Mouse (Mus musculus) CH12.LX (cell line): ENCODE results near the gene Pou4f2. TPM values are rescaled to one million over a fixed set of nuclear protein-coding genes. Genes with fewer than 3 reads are reported as not detected.

Source experiments
- DNase-seq: peaks from one replicate; pipeline ENCODE4 v3.0.0-alpha.2; 2013; ENCODE audit errors: extremely low read depth
- H3K27ac ChIP-seq: 2 replicates; pipeline ENCODE4 v1.5.1; 2012; ENCODE audit warnings: low read depth, mild to moderate bottlenecking, control low read depth, moderate library complexity; ENCODE audit not compliant: insufficient read depth
- H3K27me3 ChIP-seq: replicated peaks from 2 replicates; pipeline ENCODE3; 2012; ENCODE audit warnings: inconsistent platforms
- H3K36me3 ChIP-seq, 2 experiments: replicated peaks in 1 of 2; 2 replicates each; pipeline versions ENCODE3 to v1.6.1; 2012; ENCODE audit warnings: inconsistent platforms in 1 of 2, low read length in 1 of 2, mild to moderate bottlenecking in 1 of 2, mixed read lengths in 1 of 2, moderate library complexity in 1 of 2; ENCODE audit not compliant: control insufficient read depth in 1 of 2, insufficient read depth in 1 of 2
- H3K4me1 ChIP-seq, 2 experiments: 2 replicates each; pipeline ENCODE4 v1.6.1; 2012; ENCODE audit warnings: inconsistent platforms in 1 of 2, moderate library complexity in 1 of 2; ENCODE audit not compliant: insufficient read depth in 2 of 2, control insufficient read depth in 1 of 2
- H3K4me2 ChIP-seq: 2 replicates; pipeline ENCODE4 v1.6.1; 2012; ENCODE audit warnings: low read depth, mild to moderate bottlenecking, control low read depth; ENCODE audit not compliant: poor library complexity, insufficient read depth, severe bottlenecking
- H3K4me3 ChIP-seq, 3 experiments: fragments of 150-350 bp in 1 of 3; sonication (generic) in 1 of 3; replicated peaks in 1 of 3; 2 replicates each; pipeline versions ENCODE3 to v1.5.1; 2011 to 2012; ENCODE audit warnings: low read depth in 2 of 3, low read length in 2 of 3, mild to moderate bottlenecking in 2 of 3, moderate library complexity in 2 of 3, control low read depth in 1 of 3, improper control_type of control experiment in 1 of 3, inconsistent platforms in 1 of 3, mixed read lengths in 1 of 3; ENCODE audit not compliant: poor library complexity in 1 of 3
- H3K79me2 ChIP-seq: replicated peaks from 2 replicates; pipeline ENCODE4 v1.6.1; 2012; ENCODE audit warnings: mild to moderate bottlenecking, moderate library complexity; ENCODE audit not compliant: control insufficient read depth, poor library complexity, insufficient read depth, severe bottlenecking; ENCODE audit errors: extremely low read depth
- H3K9ac ChIP-seq: 2 replicates; pipeline ENCODE4 v1.6.1; 2012; ENCODE audit warnings: low read depth, mild to moderate bottlenecking, control low read depth, moderate library complexity; ENCODE audit not compliant: insufficient read depth
- H3K9me3 ChIP-seq: replicated peaks from 2 replicates; pipeline ENCODE3; 2012; ENCODE audit warnings: low read length, inconsistent platforms, mixed read lengths
- BHLHE40 ChIP-seq: IDR thresholded peaks from 2 replicates; pipeline ENCODE4 v1.6.1; 2011; ENCODE audit warnings: mild to moderate bottlenecking, low read depth, low read length, improper control_type of control experiment
- CTCF ChIP-seq, 2 experiments: IDR thresholded peaks in 1 of 2; conservative IDR thresholded peaks in 1 of 2; 2 replicates each; pipeline ENCODE4 v1.5.1; 2011 to 2012; ENCODE audit warnings: low read depth in 2 of 2, low read length in 2 of 2, improper control_type of control experiment in 1 of 2, inconsistent platforms in 1 of 2, mild to moderate bottlenecking in 1 of 2, moderate library complexity in 1 of 2
- EP300 ChIP-seq: IDR thresholded peaks from 2 replicates; pipeline ENCODE4 v1.6.1; 2011; ENCODE audit warnings: low read length, improper control_type of control experiment
- ETS1 ChIP-seq: conservative IDR thresholded peaks from 2 replicates; pipeline ENCODE4 v1.6.1; 2012; ENCODE audit warnings: low read depth, mild to moderate bottlenecking, inconsistent platforms, low read length, improper control_type of control experiment, moderate library complexity
- GABPA ChIP-seq: IDR thresholded peaks from 2 replicates; pipeline ENCODE4 v1.6.1; 2012; ENCODE audit warnings: low read depth, low read length, improper control_type of control experiment, inconsistent platforms; ENCODE audit not compliant: insufficient replicate concordance
- IRF4 ChIP-seq: IDR thresholded peaks from 2 replicates; pipeline ENCODE4 v1.6.1; 2014; ENCODE audit warnings: low read depth, mild to moderate bottlenecking, inconsistent platforms, low read length, improper control_type of control experiment
- JUN ChIP-seq: IDR thresholded peaks from 2 replicates; pipeline ENCODE4 v1.6.1; 2011; ENCODE audit warnings: low read depth, mild to moderate bottlenecking, low read length, improper control_type of control experiment, moderate library complexity; ENCODE audit not compliant: insufficient read depth
- MAFK ChIP-seq: IDR thresholded peaks from 2 replicates; pipeline ENCODE4 v1.6.1; 2011; ENCODE audit warnings: low read length, improper control_type of control experiment; ENCODE audit not compliant: insufficient replicate concordance
- MAX ChIP-seq: IDR thresholded peaks from 2 replicates; pipeline ENCODE4 v1.6.1; 2011; ENCODE audit warnings: low read length, improper control_type of control experiment
- MEF2A ChIP-seq: IDR thresholded peaks from 2 replicates; pipeline ENCODE4 v1.6.1; 2014; ENCODE audit warnings: low read depth, mild to moderate bottlenecking, inconsistent platforms, low read length, improper control_type of control experiment, borderline replicate concordance
- MXI1 ChIP-seq: IDR thresholded peaks from 2 replicates; pipeline ENCODE4 v1.6.1; 2011; ENCODE audit warnings: mild to moderate bottlenecking, low read depth, low read length, improper control_type of control experiment
- MYC ChIP-seq: IDR thresholded peaks from 2 replicates; pipeline ENCODE4 v1.6.1; 2011; ENCODE audit warnings: low read depth, mild to moderate bottlenecking, improper control_type of control experiment, low read length
- NELFE ChIP-seq: IDR thresholded peaks from 2 replicates; pipeline ENCODE4 v1.6.1; 2011; ENCODE audit warnings: low read depth, low read length, improper control_type of control experiment
- RCOR1 ChIP-seq: conservative IDR thresholded peaks from 2 replicates; pipeline ENCODE4 v1.6.1; 2012; ENCODE audit warnings: low read depth, mild to moderate bottlenecking, inconsistent platforms, low read length, improper control_type of control experiment
- SIN3A ChIP-seq: IDR thresholded peaks from 2 replicates; pipeline ENCODE4 v1.6.1; 2012; ENCODE audit warnings: low read length, improper control_type of control experiment, inconsistent platforms
- ZC3H11A ChIP-seq: IDR thresholded peaks from 2 replicates; pipeline ENCODE4 v1.6.1; 2012; ENCODE audit warnings: low read depth, mild to moderate bottlenecking, inconsistent platforms, low read length, improper control_type of control experiment
- dilution Hi-C: fragments of 300-500 bp; cut with MboI; formaldehyde crosslinking; loops from 2 replicates; pipeline ENCODE4 v1.14.3; 2020; ENCODE audit warnings: low sequenced_read_pairs; ENCODE audit not compliant: extremely low pct_unique_long_range_greater_than_20kb, extremely low pct_ligation_motif_present
- in situ Hi-C: fragments of 300-500 bp; cut with MboI; formaldehyde crosslinking; loops from 3 replicates; pipeline ENCODE4 v1.14.3; 2019; ENCODE audit warnings: low sequenced_read_pairs, low pct_ligation_motif_present, low pct_unique_long_range_greater_than_20kb, mixed read lengths
- polyA plus RNA-seq: library from polyadenylated mRNA; unstranded; fragments of >175 nt; gene quantifications from 2 replicates; pipeline ENCODE4 v1.2.1, GENCODE M21; 2012; ENCODE audit warnings: low read depth; ENCODE audit not compliant: insufficient read length
- total RNA-seq, 2 experiments: library from RNA; depleted of rRNA; stranded (reverse); fragments of 300-350 nt in 1 of 2; fragments of >200 nt in 1 of 2; gene quantifications; 2 replicates each; pipeline ENCODE4 v1.2.3; 2012 to 2014

The Pou4f2 gene
- total and polyA plus RNA-seq, 3 experiments, result not detected

- Histone ChIP-seq H3K4me3 (peak overlapping the region in 1 of 3 experiments; percentile 35), H3K9ac (peak overlapping the region; percentile 42; the same call in 1 of the 2 replicates), H3K79me2 (no peaks in the 10 kb centered on the region), H3K36me3 (no peaks in the 10 kb centered on the region), H3K4me1 (peaks cover 0 to 28% of the 10 kb centered on the region in 2 experiments; a peak in 2 of 4 replicates), H3K27ac (no peak overlapping the region), H3K9me3 (no peaks in the 10 kb centered on the region), H3K4me2 (peak overlapping the region; percentile 74), H3K27me3 (no peaks in the 10 kb centered on the region)
- no peak for DNase-seq
- in situ Hi-C loops, result no loop called here
- TF ChIP-seq EP300 (no peak), MAX (no peak), MXI1 (0 out of 2 replicates have a peak, but pooled peaks have one; percentile 33), CTCF (conservative IDR thresholded peaks at IDR 0.05 in 1 of 2, IDR thresholded peaks at IDR 0.05 in 1 of 2; ENCODE audit: low read depth in 2 of 2, low read length in 2 of 2) (peak in 1 of 2 experiments; percentile 13; a peak in 1 of 4 replicates)
- dilution Hi-C loops, result no loop called here
These were observed 16.3 kb downstream of the Pou4f2 start for GRCm38 (mm10) chr8:78420101-78420503.

DNA sequence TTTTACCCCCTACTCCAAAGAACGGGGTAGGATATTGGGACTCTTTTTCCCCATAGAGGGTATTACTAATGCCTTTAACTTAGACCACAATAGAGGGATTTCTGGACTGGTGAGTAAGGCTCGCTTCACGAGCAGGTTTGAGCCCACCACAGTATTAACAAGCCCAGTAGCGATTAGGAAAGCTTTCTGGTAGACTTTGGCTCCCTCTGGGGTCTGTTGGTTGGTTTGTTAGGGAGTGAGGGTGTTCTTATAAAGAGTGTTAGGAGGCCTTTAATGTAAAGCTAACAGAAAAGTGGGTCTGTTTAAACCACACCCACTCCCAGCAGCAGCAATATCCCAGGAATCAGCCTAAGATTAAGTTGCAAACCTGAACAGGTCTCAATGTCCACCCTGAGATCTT, 17.2 kb downstream of the Pou4f2 start:
- Histone ChIP-seq H3K4me1 (peaks cover 0 to 28% of the 10 kb centered on the region in 2 experiments; a peak in 2 of 4 replicates), H3K9me3 (no peaks in the 10 kb centered on the region), H3K9ac (no peak overlapping the region), H3K4me2 (no peak overlapping the region), H3K27me3 (no peaks in the 10 kb centered on the region), H3K79me2 (no peaks in the 10 kb centered on the region), H3K36me3 (no peaks in the 10 kb centered on the region), H3K27ac (no peak overlapping the region), H3K4me3 (no peak overlapping the region)
- in situ Hi-C loops (no loop called here), dilution Hi-C loops (no loop called here)
- no peak for DNase-seq
- TF ChIP-seq RCOR1 (no peak), MYC (no peak), MAFK (no peak), ZC3H11A (no peak), MAX (no peak), IRF4 (no peak), NELFE (no peak), GABPA (no peak), MEF2A (no peak), JUN (no peak), SIN3A (no peak), ETS1 (no peak), BHLHE40 (no peak)
